Mouse (Mus musculus) limb, embryonic 14.5 days (tissue): ENCODE results near the gene Rnf182. TPM values are rescaled to one million over a fixed set of nuclear protein-coding genes. Genes with fewer than 3 reads are reported as not detected.

Experiments used
- ATAC-seq: fragments of 200-750 bp; cut with Nextera tagmentation; 2 replicates; pipeline ENCODE4 v1.8.0; 2017; ENCODE audit warnings: low read depth, moderate number of reproducible peaks, moderate TSS enrichment; ENCODE audit not compliant: low FRiP score
- DNase-seq: peaks from one replicate; pipeline ENCODE4 v3.0.0-alpha.2; 2015; ENCODE audit warnings: low spot score
- H3K27ac ChIP-seq: fragments of 300-500 bp; sonication (generic); replicated peaks from 2 replicates; pipeline ENCODE4 v1.5.1; 2014; ENCODE audit warnings: low read depth, mild to moderate bottlenecking, low read length, moderate library complexity, mixed read lengths
- H3K27me3 ChIP-seq: fragments of 300-500 bp; sonication (generic); 2 replicates; pipeline ENCODE4 v1.6.1; 2014; ENCODE audit warnings: low read length, mixed read lengths; ENCODE audit not compliant: control insufficient read depth, insufficient read depth
- H3K36me3 ChIP-seq: fragments of 300-500 bp; sonication (generic); 2 replicates; pipeline ENCODE4 v1.6.1; 2014; ENCODE audit warnings: mild to moderate bottlenecking, low read length, moderate library complexity, mixed read lengths; ENCODE audit not compliant: control insufficient read depth, insufficient read depth
- H3K4me1 ChIP-seq: fragments of 300-500 bp; sonication (generic); 2 replicates; pipeline ENCODE4 v1.6.1; 2014; ENCODE audit warnings: antibody characterized with exemption, low read length, mixed read lengths; ENCODE audit not compliant: control insufficient read depth, insufficient read depth
- H3K4me2 ChIP-seq: fragments of 300-500 bp; sonication (generic); replicated peaks from 2 replicates; pipeline ENCODE4 v1.6.1; 2014; ENCODE audit warnings: low read depth, mild to moderate bottlenecking, low read length, moderate library complexity; ENCODE audit not compliant: severe bottlenecking
- H3K4me3 ChIP-seq: fragments of 300-500 bp; sonication (generic); replicated peaks from 2 replicates; pipeline ENCODE4 v1.5.1; 2014; ENCODE audit warnings: low read length
- H3K9ac ChIP-seq: fragments of 300-500 bp; sonication (generic); 2 replicates; pipeline ENCODE4 v1.6.1; 2014; ENCODE audit warnings: mild to moderate bottlenecking, low read depth, low read length, moderate library complexity; ENCODE audit not compliant: severe bottlenecking
- H3K9me3 ChIP-seq: fragments of 300-500 bp; sonication (generic); 2 replicates; pipeline ENCODE4 v1.6.1; 2016; ENCODE audit warnings: low read length; ENCODE audit not compliant: control insufficient read depth
- POLR2A ChIP-seq: fragments of 200-500 bp; IDR thresholded peaks from 2 replicates; pipeline ENCODE4 v1.8.0; 2012; ENCODE audit warnings: inconsistent platforms, mild to moderate bottlenecking, moderate library complexity, borderline replicate concordance; ENCODE audit not compliant: insufficient read depth, insufficient read length; ENCODE audit errors: extremely low read depth
- WGBS: fragments of 180-500 bp; shearing (Covaris S2); extraction: QIAGEN DNeasy Blood & Tissue Kit; methylation state at CpG from one replicate; pipeline ENCODE4 v1.1.7; 2014; 5-methylcytosine and 5-hydroxymethylcytosine counted together
- polyA plus RNA-seq, 2 experiments: library from polyadenylated mRNA; depleted of rRNA in 1 of 2; stranded (reverse) in 1 of 2; unstranded in 1 of 2; fragments of >200 nt; fragmentation: Nextera tagmentation in 1 of 2; extraction: Ambion mirVana in 1 of 2; gene quantifications; 2 replicates each; pipeline versions ENCODE4 v1.2.1 to v1.2.3; 2012 to 2014

Rnf182 gene
- polyA plus RNA-seq, 2 experiments, result 4.7 to 8.6 TPM

DNA sequence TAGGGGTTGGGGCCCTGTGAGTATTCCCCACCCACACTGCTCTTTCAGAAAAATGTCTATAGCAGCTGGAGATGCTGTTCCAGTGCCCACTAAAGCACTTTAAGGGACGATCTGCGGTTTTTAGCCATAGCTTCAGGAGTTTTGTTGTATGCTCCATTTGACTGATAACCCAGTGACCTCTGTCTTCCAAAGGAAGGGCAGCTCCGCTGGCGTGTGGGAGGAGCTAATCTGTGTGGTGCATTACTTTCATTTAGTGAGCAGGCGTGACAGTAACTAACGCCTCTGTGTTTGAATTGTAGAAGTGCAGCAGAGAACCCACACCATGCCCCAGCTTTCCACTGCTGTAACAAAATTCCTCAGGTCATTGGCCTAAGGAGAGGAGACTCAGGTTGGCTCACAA is 38.6 kb downstream of the Rnf182 start:
- H3K4me1 ChIP-seq, result no peaks in the 10 kb centered on the region
- no peak overlapping the region for H3K4me3 ChIP-seq
- no peak overlapping the region for H3K27ac ChIP-seq
- WGBS, result 60% methylated on average over 6 of the region's 6 CpGs
- no peak for ATAC-seq
- H3K4me2 ChIP-seq, result no peak overlapping the region
- H3K9ac ChIP-seq, result no peak overlapping the region
- no peak for TF ChIP-seq POLR2A
- H3K9me3 ChIP-seq, result no peaks in the 10 kb centered on the region
- no peaks in the 10 kb centered on the region for H3K27me3 ChIP-seq
- DNase-seq, result no peak
- no peaks in the 10 kb centered on the region for H3K36me3 ChIP-seq

DNA sequence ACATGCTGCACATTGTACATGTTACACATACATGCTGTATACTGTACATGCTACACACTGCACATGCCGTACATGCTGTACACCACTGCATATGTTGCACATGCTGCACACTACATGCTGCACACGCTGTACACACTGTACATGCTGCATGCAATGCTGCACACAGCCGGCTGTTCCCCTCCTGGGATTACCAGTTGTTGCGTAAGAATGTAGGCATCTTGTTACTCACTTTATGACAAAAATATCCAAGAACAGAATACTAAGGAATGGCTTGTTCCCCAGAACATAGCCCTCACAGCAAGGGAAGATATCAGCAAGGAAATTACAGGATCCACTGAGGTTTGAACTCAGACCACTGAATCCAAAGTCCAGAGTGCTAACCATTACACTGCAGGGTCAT is 47.7 kb downstream of the Rnf182 start:
- no peak overlapping the region for H3K4me3 ChIP-seq
- no peak overlapping the region for H3K27ac ChIP-seq
- ATAC-seq (no peak), DNase-seq (no peak)
- 80% methylated on average over 4 of the region's 4 CpGs for WGBS
- no peaks in the 10 kb centered on the region for H3K27me3 ChIP-seq
- no peaks in the 10 kb centered on the region for H3K9me3 ChIP-seq
- TF ChIP-seq POLR2A, result no peak
- no peak overlapping the region for H3K9ac ChIP-seq
- H3K4me2 ChIP-seq, result no peak overlapping the region
- no peaks in the 10 kb centered on the region for H3K4me1 ChIP-seq
- no peaks in the 10 kb centered on the region for H3K36me3 ChIP-seq

DNA sequence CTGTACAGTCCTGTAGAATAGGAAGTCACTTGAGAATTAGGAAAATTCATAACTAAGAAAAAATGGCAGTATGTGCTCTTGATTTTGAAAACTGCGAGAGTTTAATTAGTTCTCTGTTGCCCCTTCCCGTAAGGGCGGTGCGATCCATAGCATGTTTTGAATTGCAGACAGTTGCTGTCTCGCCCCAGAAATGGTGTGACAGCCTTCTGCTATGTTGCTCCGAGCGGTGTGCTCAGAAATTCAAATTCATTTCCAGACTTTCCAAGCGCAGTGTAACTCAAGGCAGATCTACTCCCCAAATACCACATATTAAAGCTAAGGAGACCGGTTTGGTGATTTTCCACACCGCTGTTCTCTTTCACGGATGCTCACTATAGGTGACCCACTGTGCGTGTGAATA is 50.6 kb downstream of the Rnf182 start:
- H3K4me1 ChIP-seq, result no peaks in the 10 kb centered on the region
- WGBS, result 87% methylated on average over 12 of the region's 12 CpGs
- ATAC-seq, result no peak

DNA sequence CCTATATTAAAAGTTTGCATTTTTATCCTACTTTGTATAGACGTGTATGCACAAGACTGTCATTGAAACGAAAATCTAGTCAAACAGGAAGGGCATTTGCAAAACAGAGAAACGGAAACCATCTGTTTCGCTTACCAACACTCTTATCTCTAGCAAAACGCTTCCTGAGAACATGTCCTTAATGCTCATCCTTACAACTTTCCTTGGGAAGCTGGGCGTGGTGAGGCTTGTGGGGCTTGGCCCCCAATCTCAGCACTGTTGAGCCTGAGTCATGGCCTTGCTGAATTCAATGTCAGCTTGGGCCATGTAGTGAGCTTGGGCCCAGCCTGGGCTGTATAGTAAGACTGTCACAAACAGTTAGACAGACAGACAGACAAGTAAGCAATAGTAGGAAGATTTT is 51.4 kb downstream of the Rnf182 start:
- no peaks in the 10 kb centered on the region for H3K4me1 ChIP-seq
- no peak for TF ChIP-seq POLR2A
- H3K4me2 ChIP-seq, result no peak overlapping the region
- no peak overlapping the region for H3K9ac ChIP-seq
- WGBS, result 67% methylated on average over 6 of the region's 6 CpGs
- no peak for ATAC-seq
- H3K36me3 ChIP-seq, result no peaks in the 10 kb centered on the region
- no peak overlapping the region for H3K4me3 ChIP-seq
- no peaks in the 10 kb centered on the region for H3K27me3 ChIP-seq
- no peak overlapping the region for H3K27ac ChIP-seq
- no peak for DNase-seq
- no peaks in the 10 kb centered on the region for H3K9me3 ChIP-seq

More for the DNA sequence above, 50.6 kb downstream of the Rnf182 start:
- Histone ChIP-seq H3K9ac (no peak overlapping the region), H3K4me3 (no peak overlapping the region), H3K9me3 (no peaks in the 10 kb centered on the region), H3K27me3 (no peaks in the 10 kb centered on the region), H3K27ac (no peak overlapping the region), H3K36me3 (no peaks in the 10 kb centered on the region), H3K4me2 (no peak overlapping the region)
- no peak for TF ChIP-seq POLR2A
- DNase-seq, result no peak

DNA sequence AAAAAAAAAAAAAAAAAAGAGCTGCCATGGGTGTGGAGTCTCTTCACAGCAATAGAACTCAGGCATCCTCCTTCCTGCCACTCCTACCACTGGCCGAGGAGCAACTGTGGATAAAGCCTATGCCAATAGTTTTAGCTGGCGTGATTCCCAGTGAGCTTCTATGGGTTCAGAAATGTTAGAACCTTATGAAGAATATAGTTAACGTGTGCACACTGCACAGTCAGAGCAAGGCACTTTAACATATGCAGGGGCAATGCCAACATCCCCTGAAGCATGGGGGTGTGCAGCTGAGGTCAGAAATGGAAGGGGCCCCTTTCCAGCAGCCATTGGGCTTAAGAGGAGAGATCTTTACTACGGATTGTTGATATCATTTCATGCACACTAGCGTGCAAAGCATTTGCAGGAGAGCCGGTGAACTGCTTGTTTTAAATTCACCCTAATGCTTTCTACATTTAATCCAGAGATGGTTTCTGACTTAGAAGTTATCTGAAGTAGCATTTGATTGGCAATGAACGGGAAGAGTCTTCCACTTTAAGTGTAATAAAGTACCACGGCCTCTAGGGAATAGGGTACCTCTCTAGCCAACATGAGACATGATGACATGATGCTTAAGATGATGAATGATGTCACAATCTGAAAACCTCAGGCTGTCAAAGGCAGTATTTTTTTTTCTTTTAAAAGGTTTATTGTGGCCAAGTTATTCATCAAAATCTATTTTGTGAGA is 61.8 kb downstream of the Rnf182 start:
- Histone ChIP-seq H3K27ac (no peak overlapping the region), H3K27me3 (no peaks in the 10 kb centered on the region), H3K4me2 (no peak overlapping the region), H3K36me3 (no peaks in the 10 kb centered on the region), H3K4me1 (peaks cover 13% of the 10 kb centered on the region), H3K9ac (no peak overlapping the region), H3K4me3 (no peak overlapping the region), H3K9me3 (no peaks in the 10 kb centered on the region)
- WGBS, result 67% methylated on average over 8 of the region's 8 CpGs
- TF ChIP-seq POLR2A, result no peak
- ATAC-seq (no peak), DNase-seq (peak; percentile 44)

DNA sequence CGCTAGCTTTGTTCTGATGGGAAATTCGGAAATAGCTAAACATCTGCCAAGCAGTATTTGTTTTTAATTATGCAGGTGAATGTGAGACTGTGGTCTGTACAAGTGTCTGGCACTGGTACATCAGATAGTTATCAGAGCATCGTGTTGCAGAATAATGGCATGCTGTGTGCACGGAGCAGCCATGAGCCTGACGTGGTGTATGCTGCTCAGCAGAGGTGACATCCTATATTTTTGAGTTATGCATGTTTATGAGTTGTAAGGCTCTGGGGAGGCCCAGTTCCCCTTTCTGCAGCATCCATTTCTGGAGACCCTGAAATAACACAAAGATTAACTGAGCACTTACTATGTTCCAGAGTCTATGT is 62.4 kb downstream of the Rnf182 start:
- no peak for DNase-seq

More for the DNA sequence above, 62.4 kb downstream of the Rnf182 start:
- H3K4me1 ChIP-seq, result peaks cover 13% of the 10 kb centered on the region
- H3K4me3 ChIP-seq, result no peak overlapping the region
- H3K9ac ChIP-seq, result no peak overlapping the region
- peak; percentile 20; the same call in 1 of the 2 replicates for ATAC-seq
- H3K36me3 ChIP-seq, result no peaks in the 10 kb centered on the region
- no peak overlapping the region for H3K27ac ChIP-seq
- no peaks in the 10 kb centered on the region for H3K9me3 ChIP-seq
- no peak for TF ChIP-seq POLR2A
- H3K27me3 ChIP-seq, result no peaks in the 10 kb centered on the region
- 65% methylated on average over 5 of the region's 5 CpGs for WGBS
- no peak overlapping the region for H3K4me2 ChIP-seq
